10 mouse cellular contexts compared by ENCODE assay signal in the genomic region with DNA sequence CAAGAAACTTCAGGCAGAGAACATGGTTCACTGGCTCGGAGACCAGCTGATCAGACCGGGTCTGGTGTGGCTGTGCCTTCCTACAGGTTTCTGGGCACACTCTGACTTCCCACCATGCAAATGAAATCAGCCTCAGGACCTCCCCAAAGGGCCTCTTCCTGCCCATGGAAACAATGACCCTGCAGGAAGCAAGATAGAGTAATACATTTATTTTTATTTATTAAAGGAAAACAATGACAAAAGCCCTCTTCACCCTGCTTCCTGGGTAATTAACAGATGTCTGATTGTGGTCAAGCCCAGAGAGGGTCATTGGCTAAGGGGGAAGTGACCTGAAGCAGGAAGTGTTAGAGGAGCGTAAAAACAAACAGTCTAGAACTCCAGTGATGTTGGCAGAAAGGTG. TPM values are rescaled to one million over a fixed set of nuclear protein-coding genes. Genes with fewer than 3 reads are reported as not detected.
DNase-seq lines count a peak whose midpoint lies in the region; ATAC-seq and TF ChIP-seq lines count a peak whose summit lies in the region.
"Had no signal": no experiment of that assay in that cellular context is flagged by ENCODE, and none has a peak within 500 bp of the region (broad histone marks: within the 10 kb centered on the region; RNA-seq: fewer than 3 reads in every experiment).

No protein-coding gene starts in this region.

- no peaks in the 10 kb centered on the region for H3K36me3 ChIP-seq in lung, postnatal 0 days (ENCODE audit: insufficient read depth, low read length)
- H3K36me3 ChIP-seq in neural tube, embryonic 15.5 days = no peaks in the 10 kb centered on the region
- H3K36me3 ChIP-seq: stomach, embryonic 15.5 days had no signal

- no peaks in the 10 kb centered on the region for H3K4me1 ChIP-seq in lung, postnatal 0 days (ENCODE audit: insufficient read depth, low read depth, low read length)
- H3K4me1 ChIP-seq in neural tube, embryonic 15.5 days = no peaks in the 10 kb centered on the region
- H3K4me1 ChIP-seq: stomach, embryonic 15.5 days had no signal

- no peak overlapping the region for H3K9ac ChIP-seq in lung, postnatal 0 days (replicated peaks; ENCODE audit: low read depth)
- H3K9ac ChIP-seq in neural tube, embryonic 15.5 days (replicated peaks) = no peak overlapping the region
- H3K9ac ChIP-seq: stomach, embryonic 15.5 days had no signal

- WGBS in lung, postnatal 0 days = 58% methylated on average over 3 of the region's 3 CpGs
- WGBS in neural tube, embryonic 15.5 days = 77% methylated on average over 3 of the region's 3 CpGs

- no peaks in the 10 kb centered on the region for H3K9me3 ChIP-seq in lung, postnatal 0 days (ENCODE audit: low read length)
- H3K9me3 ChIP-seq in neural tube, embryonic 15.5 days (replicated peaks) = no peaks in the 10 kb centered on the region
- H3K9me3 ChIP-seq: stomach, embryonic 15.5 days had no signal

- no peak for TF ChIP-seq CTCF in lung, postnatal 0 days (IDR thresholded peaks at IDR 0.05)

- no peaks in the 10 kb centered on the region for H3K27me3 ChIP-seq in lung, postnatal 0 days (replicated peaks; ENCODE audit: insufficient read depth, low read length)
- no peaks in the 10 kb centered on the region for H3K27me3 ChIP-seq in neural tube, embryonic 15.5 days (replicated peaks)
- H3K27me3 ChIP-seq: stomach, embryonic 15.5 days had no signal

- H3K4me3 ChIP-seq in lung, postnatal 0 days (ENCODE audit: low read depth, low read length) = no peak overlapping the region
- H3K4me3 ChIP-seq in neural tube, embryonic 15.5 days (replicated peaks) = no peak overlapping the region
- H3K4me3 ChIP-seq: stomach, embryonic 15.5 days had no signal

- no peak overlapping the region for H3K4me2 ChIP-seq in lung, postnatal 0 days (replicated peaks; ENCODE audit: low read depth, low read length)
- no peak overlapping the region for H3K4me2 ChIP-seq in neural tube, embryonic 15.5 days
- H3K4me2 ChIP-seq: stomach, embryonic 15.5 days had no signal

- peak; percentile 83 to 90 for ATAC-seq in hematopoietic stem cell, adult 5-6 weeks (replicated peaks in 1 of 2; ENCODE audit: insufficient read depth in 1 of 2, low FRiP score in 2 of 2, low TSS enrichment in 1 of 2, low read depth in 1 of 2, poor library complexity in 2 of 2, severe bottlenecking in 2 of 2)
- peak; percentile 88 for ATAC-seq in lung, postnatal 0 days
- ATAC-seq in neural tube, embryonic 15.5 days (ENCODE audit: low FRiP score) = no peak
- ATAC-seq in cerebellum, adult (ENCODE audit: insufficient number of reproducible peaks, low FRiP score, low TSS enrichment) = no peak

- peak; percentile 96 for TF ChIP-seq EP300 in lung, postnatal 0 days (IDR thresholded peaks at IDR 0.05)

- DNase-seq in embryo, embryonic 10.5 days (ENCODE audit: low spot score) = peak; percentile 8
- no peak for DNase-seq in embryo, embryonic 9.5 days (ENCODE audit: extremely low spot score)
- DNase-seq in heart, adult 18-20 months = peak; percentile 42 to 77
- DNase-seq in lung, postnatal 0 days (ENCODE audit: low spot score) = peak; percentile 73
- no peak for DNase-seq in ovary, postnatal 10 days (ENCODE audit: low spot score)
- DNase-seq: retina, postnatal 1 day had no signal

- peak overlapping the region; percentile 79 for H3K27ac ChIP-seq in lung, postnatal 0 days (ENCODE audit: low read length)
- H3K27ac ChIP-seq in neural tube, embryonic 15.5 days (replicated peaks) = no peak overlapping the region
- H3K27ac ChIP-seq: stomach, embryonic 15.5 days had no signal

RNA-seq across cellular contexts. Expression of a gene that starts 43.4 kb away (rescaled TPM):
- 1 to 10 TPM; 2.0 to 3.7 TPM for total RNA-seq in heart, adult 18-20 months (2021)
- total RNA-seq in hematopoietic stem cell, adult 5-6 weeks (2017) = 0.44 TPM in 1 of 2 replicates, not detected in the other
- polyA plus RNA-seq in lung, postnatal 0 days (2015; fragmentation: Nextera tagmentation; extraction: Ambion mirVana) = 29.5 and 32.0 TPM in 2 replicates
- 0.79 and 3.4 TPM in 2 replicates for polyA plus RNA-seq in neural tube, embryonic 15.5 days (2015; fragmentation: Nextera tagmentation; extraction: Ambion mirVana)

Comparison
In these comparisons a context has a peak if more than half of its experiments do, and no peak if none do; other contexts are left out.
1. DNase-seq: peak in embryo, embryonic 10.5 days (single experiment), heart, adult 18-20 months (2 of 2) and lung, postnatal 0 days (single experiment); none in embryo, embryonic 9.5 days (single experiment) and ovary, postnatal 10 days (single experiment).
2. ATAC-seq: peak in hematopoietic stem cell, adult 5-6 weeks (2 of 2) and lung, postnatal 0 days (single experiment); none in neural tube, embryonic 15.5 days (single experiment) and cerebellum, adult (single experiment).